Mouse (Mus musculus): Measurements from ENCODE around the gene Exo1.

DNA sequence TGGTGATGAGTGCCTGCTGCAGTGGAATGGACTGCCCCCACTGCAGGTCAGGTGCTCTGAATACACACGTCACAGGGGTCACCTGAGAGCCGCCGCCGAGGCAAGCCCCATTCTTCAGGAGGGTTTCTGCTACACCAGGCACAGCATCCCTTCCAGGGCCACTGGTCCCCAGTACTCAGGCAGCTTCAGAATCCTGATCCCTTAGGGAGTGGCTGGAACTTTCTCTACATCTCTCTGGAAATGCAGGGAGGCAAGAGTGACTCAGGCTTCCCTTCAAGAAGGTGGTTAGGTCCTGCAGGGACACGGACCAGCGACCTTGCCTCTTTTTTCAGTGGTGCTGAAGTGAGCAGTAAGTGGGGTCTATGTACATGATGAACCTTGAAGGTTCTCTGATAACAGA, 12.9 kb downstream of the Exo1 start:
- no peak for TF ChIP-seq CTCF (IDR thresholded peaks at IDR 0.05; ENCODE audit: borderline replicate concordance, insufficient read depth, low read length)
- TF ChIP-seq POLR2A (IDR thresholded peaks at IDR 0.05; ENCODE audit: low read depth, low read length), result no peak
